Mouse (Mus musculus) kidney, adult 2 months (tissue): ENCODE data around the gene Dusp14.

ENCODE experiments used
- CTCF ChIP-seq: fragments of 200-500 bp; conservative IDR thresholded peaks from 2 replicates; pipeline ENCODE4 v1.5.1; 2011; ENCODE audit warnings: low read depth, mild to moderate bottlenecking, control low read depth, low read length, moderate library complexity, mixed read lengths; ENCODE audit not compliant: insufficient read depth, insufficient read length
- POLR2A ChIP-seq: fragments of 200-500 bp; IDR thresholded peaks from one replicate; pipeline ENCODE4 v1.6.1; 2011; ENCODE audit warnings: low read depth, low read length, control low read depth

GRCm38 (mm10) chr11:84072904-84073651, 4.0 kb upstream of the Dusp14 start:
- TF ChIP-seq CTCF (no peak), POLR2A (no peak)
